Mouse (Mus musculus) liver, embryonic 14.5 days (tissue): ENCODE results near the gene Zrsr2. TPM values are rescaled to one million over a fixed set of nuclear protein-coding genes. Genes with fewer than 3 reads are reported as not detected.
A peak's percentile ranks its signal among the peaks of the same experiment; 100 is the strongest.

Experiments used
- ATAC-seq: fragments of 200-750 bp; cut with Nextera tagmentation; 2 replicates; pipeline ENCODE4 v1.8.0; 2017; ENCODE audit warnings: moderate number of reproducible peaks, mild to moderate bottlenecking, moderate library complexity; ENCODE audit not compliant: insufficient read depth
- DNase-seq, 3 experiments: peaks; one replicate each; pipeline ENCODE4 v3.0.0-alpha.2; 2012 to 2013; ENCODE audit warnings: low read depth in 3 of 3, low spot score in 3 of 3
- H3K27ac ChIP-seq: fragments of 300-500 bp; sonication (generic); 2 replicates; pipeline ENCODE4 v1.5.1; 2014; ENCODE audit warnings: moderate library complexity, mild to moderate bottlenecking, control low read depth, inconsistent platforms
- H3K27me3 ChIP-seq: fragments of 300-500 bp; sonication (generic); 2 replicates; pipeline ENCODE4 v1.6.1; 2014; ENCODE audit warnings: mild to moderate bottlenecking, low read length, moderate library complexity; ENCODE audit not compliant: control insufficient read depth, insufficient read depth
- H3K36me3 ChIP-seq: fragments of 300-500 bp; sonication (generic); replicated peaks from 2 replicates; pipeline ENCODE4 v1.6.1; 2014; ENCODE audit warnings: low read depth; ENCODE audit not compliant: control insufficient read depth, insufficient read depth
- H3K4me1 ChIP-seq, 2 experiments: fragments of 200-500 bp in 1 of 2; fragments of 300-500 bp in 1 of 2; sonication (generic) in 1 of 2; replicated peaks; 2 replicates each; pipeline ENCODE4 v1.6.1; 2012 to 2014; ENCODE audit warnings: antibody characterized with exemption in 1 of 2, inconsistent platforms in 1 of 2, low read length in 1 of 2; ENCODE audit not compliant: control insufficient read depth in 2 of 2, insufficient read depth in 2 of 2
- H3K4me2 ChIP-seq: fragments of 300-500 bp; sonication (generic); 2 replicates; pipeline ENCODE4 v1.6.1; 2014; ENCODE audit warnings: low read depth, mild to moderate bottlenecking, control low read depth, moderate library complexity
- H3K4me3 ChIP-seq, 2 experiments: fragments of 200-500 bp in 1 of 2; fragments of 300-500 bp in 1 of 2; sonication (generic) in 1 of 2; 2 replicates each; pipeline ENCODE4 v1.5.1; 2012 to 2014; ENCODE audit warnings: low read depth in 2 of 2, low read length in 2 of 2, mild to moderate bottlenecking in 2 of 2, control low read depth in 1 of 2, inconsistent platforms in 1 of 2, moderate library complexity in 1 of 2; ENCODE audit not compliant: insufficient read depth in 1 of 2
- H3K9ac ChIP-seq: fragments of 300-500 bp; sonication (generic); replicated peaks from 2 replicates; pipeline ENCODE4 v1.6.1; 2014; ENCODE audit warnings: mild to moderate bottlenecking, control low read depth, moderate library complexity
- H3K9me3 ChIP-seq: fragments of 300-500 bp; sonication (generic); 2 replicates; pipeline ENCODE4 v1.6.1; 2016; ENCODE audit warnings: low read length, mixed read lengths; ENCODE audit not compliant: control insufficient read depth
- CTCF ChIP-seq: IDR thresholded peaks from 2 replicates; pipeline ENCODE4 v1.5.1; 2016; ENCODE audit warnings: antibody characterized with exemption, low read depth, control low read depth
- EP300 ChIP-seq: IDR thresholded peaks from 2 replicates; pipeline ENCODE4 v1.6.1; 2016; ENCODE audit warnings: antibody characterized with exemption, low read depth
- WGBS: fragments of 180-500 bp; shearing (Covaris S2); extraction: QIAGEN DNeasy Blood & Tissue Kit; methylation state at CpG from one replicate; pipeline ENCODE4 v1.1.7; 2014; ENCODE audit not compliant: insufficient replicate concordance; 5-methylcytosine and 5-hydroxymethylcytosine counted together
- polyA plus RNA-seq, 2 experiments: library from polyadenylated mRNA; depleted of rRNA in 1 of 2; stranded (reverse) in 1 of 2; unstranded in 1 of 2; fragments of >200 nt; fragmentation: Nextera tagmentation in 1 of 2; extraction: Ambion mirVana in 1 of 2; gene quantifications; 2 replicates each; pipeline versions ENCODE4 v1.2.1 to v1.2.3; 2012 to 2014

Gene Zrsr2
- polyA plus RNA-seq (2012; rRNA removed) (5.1 and 10.4 TPM in 2 replicates), polyA plus RNA-seq (2014; fragmentation: Nextera tagmentation; extraction: Ambion mirVana) (8.7 and 9.6 TPM in 2 replicates)

DNA sequence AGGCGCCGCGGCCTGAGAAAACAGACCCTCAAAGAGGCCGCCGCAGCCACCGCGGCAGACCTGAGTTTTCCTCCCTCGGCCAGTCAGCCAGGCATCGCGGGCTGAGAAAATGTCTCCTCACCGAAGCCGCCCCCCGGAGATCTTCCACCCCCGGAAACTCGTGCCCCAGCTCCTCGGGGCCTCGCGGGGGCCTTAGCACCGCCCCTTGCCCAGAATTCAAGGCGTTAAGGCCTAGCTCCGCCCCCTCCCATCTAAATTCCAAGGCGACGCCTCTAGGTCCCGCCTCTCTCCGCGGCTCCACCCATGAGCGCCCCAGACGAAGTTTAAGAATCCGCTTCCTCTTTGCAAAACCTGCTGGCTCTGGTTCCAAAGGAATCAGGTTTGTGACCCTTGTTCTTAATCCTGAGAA is at the start of gene Zrsr2:
Zrsr2 (minus strand) TSS at position 195 of the 409 bp plus-strand sequence.
- H3K9me3 ChIP-seq, result no peaks in the 10 kb centered on the region
- H3K27me3 ChIP-seq, result no peaks in the 10 kb centered on the region
- H3K4me1 ChIP-seq, result 0 out of 4 replicates have a peak, but pooled peaks cover 0 to 2% of the 10 kb centered on the region in 2 experiments
- peak within 1 kb of the TSS; percentile 80 for H3K4me2 ChIP-seq
- ATAC-seq, result peak; percentile 87
- peak within 1 kb of the TSS; percentile 91 for H3K9ac ChIP-seq
- WGBS, result 11% methylated on average over 28 of the region's 29 CpGs
- TF ChIP-seq EP300 (no peak), CTCF (no peak)
- H3K4me3 ChIP-seq, result peak within 1 kb of the TSS; percentile 83 to 92
- peak; percentile 77 to 82 (median 82) for DNase-seq
- H3K36me3 ChIP-seq, result peaks cover 20% of the 10 kb centered on the region
- peak within 1 kb of the TSS; percentile 92 for H3K27ac ChIP-seq

- Histone ChIP-seq H3K9ac (no peak overlapping the region), H3K27me3 (no peaks in the 10 kb centered on the region), H3K36me3 (no peaks in the 10 kb centered on the region), H3K4me3 (no peak overlapping the region), H3K9me3 (no peaks in the 10 kb centered on the region), H3K4me2 (no peak overlapping the region), H3K4me1 (no peaks in the 10 kb centered on the region), H3K27ac (no peak overlapping the region)
- TF ChIP-seq CTCF (peak; percentile 56), EP300 (no peak)
- DNase-seq (peak in 2 of 3 experiments; percentile 3 to 10), ATAC-seq (no peak)
- WGBS, result 30% methylated on average over 2 of the region's 2 CpGs
These were observed 46.3 kb upstream of the Zrsr2 start for GRCm38 (mm10) chrX:164004809-164005208.

GRCm38 (mm10) chrX:163999848-164000247 is 41.4 kb upstream of the Zrsr2 start:
- WGBS, result 35% methylated on average over 1 of the region's 1 CpGs
- TF ChIP-seq EP300 (no peak), CTCF (no peak)

DNA sequence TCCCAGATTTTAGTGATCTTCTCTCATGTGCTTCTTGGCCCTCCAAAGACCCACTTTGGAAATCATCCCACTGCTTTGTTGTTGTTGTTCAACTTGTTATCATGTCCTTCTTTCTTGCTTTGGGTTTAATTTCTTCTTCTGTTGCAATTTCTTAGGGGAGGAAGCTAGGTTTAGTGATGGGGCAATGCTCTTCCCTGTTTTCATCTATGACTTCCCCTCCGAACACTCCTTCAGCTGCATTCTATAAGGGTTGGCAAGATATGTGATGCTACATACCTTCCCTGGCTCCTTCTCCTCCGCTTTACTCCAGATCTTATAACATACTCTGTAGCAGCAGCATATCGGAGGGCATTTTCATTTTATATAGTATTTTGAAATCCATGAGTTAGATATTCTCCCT is 38.3 kb upstream of the Zrsr2 start:
- Histone ChIP-seq H3K4me1 (no peaks in the 10 kb centered on the region), H3K4me2 (no peak overlapping the region), H3K9ac (no peak overlapping the region), H3K36me3 (no peaks in the 10 kb centered on the region), H3K27me3 (no peaks in the 10 kb centered on the region), H3K9me3 (no peaks in the 10 kb centered on the region), H3K4me3 (no peak overlapping the region), H3K27ac (no peak overlapping the region)
- ATAC-seq (no peak), DNase-seq (no peak)
- WGBS, result 64% methylated on average over 3 of the region's 3 CpGs
- TF ChIP-seq EP300 (no peak), CTCF (no peak)

More at GRCm38 (mm10) chrX:163999848-164000247, 41.4 kb upstream of the Zrsr2 start:
- Histone ChIP-seq H3K9me3 (no peaks in the 10 kb centered on the region), H3K4me3 (no peak overlapping the region), H3K27ac (no peak overlapping the region), H3K36me3 (no peaks in the 10 kb centered on the region), H3K4me1 (no peaks in the 10 kb centered on the region), H3K4me2 (no peak overlapping the region), H3K27me3 (no peaks in the 10 kb centered on the region), H3K9ac (no peak overlapping the region)
- ATAC-seq, result no peak
- no peak for DNase-seq

DNA sequence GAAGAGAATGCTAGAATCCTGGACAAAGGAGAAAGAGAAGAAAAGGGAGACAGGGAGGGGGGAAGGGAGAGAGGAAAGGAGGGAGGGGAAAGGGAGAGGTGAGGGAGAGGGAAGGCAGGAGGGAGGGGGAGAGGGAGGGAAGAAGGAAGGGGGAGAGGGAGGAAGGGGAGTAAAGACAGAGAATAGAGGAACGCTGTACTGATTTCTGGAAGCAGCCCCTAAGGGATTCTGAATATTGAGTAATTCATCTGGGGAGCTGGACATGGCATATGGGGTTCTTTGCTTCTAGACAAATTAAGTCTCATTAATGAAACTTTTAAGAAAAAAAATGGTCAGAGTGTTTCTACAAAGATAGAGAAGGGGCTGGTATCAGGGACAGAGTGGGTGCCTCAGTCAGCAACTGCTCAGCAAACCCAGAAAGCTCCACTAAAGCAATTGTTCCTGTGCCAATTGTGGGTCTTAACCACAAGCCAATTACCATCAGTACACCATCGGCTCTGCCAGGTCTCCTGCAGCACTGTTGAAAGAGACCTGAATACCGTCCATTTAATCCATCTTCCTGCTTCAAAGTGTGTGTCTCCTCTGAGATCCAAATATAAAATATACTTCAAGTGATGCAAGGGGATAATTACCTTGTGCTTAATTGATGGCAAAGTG is 29.4 kb upstream of the Zrsr2 start:
- no peak for DNase-seq
- no peaks in the 10 kb centered on the region for H3K4me1 ChIP-seq
- H3K9ac ChIP-seq, result no peak overlapping the region
- H3K36me3 ChIP-seq, result no peaks in the 10 kb centered on the region
- H3K4me3 ChIP-seq, result no peak overlapping the region
- no peak overlapping the region for H3K4me2 ChIP-seq
- H3K9me3 ChIP-seq, result no peaks in the 10 kb centered on the region
- no peak for ATAC-seq
- whole genome bisulfite sequencing, result 47% methylated on average over 3 of the region's 3 CpGs
- no peak overlapping the region for H3K27ac ChIP-seq
- H3K27me3 ChIP-seq, result no peaks in the 10 kb centered on the region
- TF ChIP-seq CTCF (no peak), EP300 (no peak)
